Comparison of ENCODE assay signal across 8 mouse cellular contexts in the genomic region with DNA sequence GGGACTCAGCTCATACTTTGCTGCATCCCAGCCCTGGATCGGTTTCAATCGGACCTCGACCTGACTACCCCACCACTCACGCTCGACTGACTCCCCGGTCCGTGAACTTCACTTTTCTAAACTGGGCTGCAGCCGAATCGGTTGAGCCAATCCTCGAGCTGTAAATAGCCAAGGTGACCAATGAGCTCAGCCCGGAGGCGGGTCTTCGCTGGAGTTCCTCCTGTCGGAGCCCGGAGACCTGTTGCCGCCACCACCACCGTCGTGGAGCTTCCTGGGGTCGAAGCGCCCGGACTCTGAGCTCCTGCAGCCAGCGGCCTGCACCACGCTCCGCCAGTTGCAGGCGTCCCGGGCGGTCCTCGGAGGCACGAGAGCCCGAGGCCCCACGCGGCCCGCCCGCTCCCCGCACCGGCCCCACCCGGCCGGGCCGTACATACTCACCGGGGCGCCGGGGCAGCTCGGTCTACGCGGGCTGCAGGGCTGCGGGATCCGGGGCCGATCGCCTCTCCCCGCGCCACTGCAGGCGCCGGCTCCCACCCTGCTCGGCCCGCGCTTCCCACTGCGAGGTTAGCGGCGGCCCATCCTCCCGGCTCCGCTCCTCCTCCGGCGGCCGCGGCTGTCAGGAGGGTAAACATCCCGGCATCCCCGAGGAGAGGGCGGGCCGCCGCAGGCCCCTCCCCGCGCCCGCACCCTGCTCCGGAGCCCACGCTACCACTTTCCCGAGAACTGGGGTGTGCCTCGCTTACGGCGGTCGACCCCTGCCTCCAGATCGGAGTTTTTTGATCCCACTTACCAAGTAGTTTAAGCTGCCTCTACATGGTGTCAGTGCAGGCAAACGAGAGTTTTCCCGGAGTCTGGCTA. TPM values are rescaled to one million over a fixed set of nuclear protein-coding genes. Genes with fewer than 3 reads are reported as not detected.
A peak's percentile ranks its signal among the peaks of the same experiment; 100 is the strongest.
DNase-seq lines count a peak whose midpoint lies in the region; ATAC-seq lines count a peak whose summit lies in the region.

No protein-coding gene starts in this region.

- peak overlapping the region; percentile 87 for H3K4me3 ChIP-seq in hindbrain, embryonic 11.5 days (ENCODE audit: low read depth, low read length)

- peak overlapping the region; percentile 69 for H3K4me2 ChIP-seq in hindbrain, embryonic 11.5 days (replicated peaks; ENCODE audit: low read depth, low read length)

- peak; percentile 92 for ATAC-seq in frontal cortex, adult (ENCODE audit: low TSS enrichment)
- ATAC-seq in hindbrain, embryonic 11.5 days (ENCODE audit: low FRiP score) = peak; percentile 97

- H3K9ac ChIP-seq in hindbrain, embryonic 11.5 days (ENCODE audit: low read depth, low read length) = peak overlapping the region; percentile 76

- H3K27me3 ChIP-seq in hindbrain, embryonic 11.5 days (ENCODE audit: control insufficient read depth, insufficient read depth, low read length) = no peaks in the 10 kb centered on the region

- no peaks in the 10 kb centered on the region for H3K4me1 ChIP-seq in hindbrain, embryonic 11.5 days (replicated peaks; ENCODE audit: control insufficient read depth, insufficient read depth, low read length)

- WGBS in hindbrain, embryonic 11.5 days = under 1% methylated on average over 63 of the region's 83 CpGs

- H3K9me3 ChIP-seq in hindbrain, embryonic 11.5 days (ENCODE audit: control insufficient read depth, low read length) = no peaks in the 10 kb centered on the region

- DNase-seq in MN1 (ENCODE audit: low spot score) = peak; percentile 96
- DNase-seq in cerebellum, adult 9-10 months = peak; percentile 90
- peak; percentile 96 for DNase-seq in hindbrain, embryonic 11.5 days (ENCODE audit: low spot score)
- peak; percentile 98 for DNase-seq in layer of hippocampus, postnatal 10 days (ENCODE audit: low spot score in 2 of 2)
- DNase-seq in lung, postnatal 10 days = peak; percentile 99
- peak; percentile 96 for DNase-seq in ovary, postnatal 36 days (ENCODE audit: low spot score)
- peak; percentile 98 for DNase-seq in thymus, postnatal 25 days

- H3K27ac ChIP-seq in hindbrain, embryonic 11.5 days (ENCODE audit: low read depth, low read length) = peak overlapping the region; percentile 88

- no peaks in the 10 kb centered on the region for H3K36me3 ChIP-seq in hindbrain, embryonic 11.5 days (ENCODE audit: control insufficient read depth, insufficient read depth, low read length)

RNA-seq across cellular contexts. Expression of gene Nek7, which starts 0.6 kb away (rescaled TPM):
- 26.1 and 27.7 TPM in 2 replicates for polyA plus RNA-seq in hindbrain, embryonic 11.5 days (2014; fragmentation: Nextera tagmentation; extraction: Ambion mirVana)
- total RNA-seq in layer of hippocampus, postnatal 10 days (2021) = 10 to 100 TPM; 20.8 to 22.1 TPM

Comparison
In these comparisons a context has a peak if more than half of its experiments do, and no peak if none do; other contexts are left out.
1. Peak in every context shown above with its lines: DNase-seq, ATAC-seq, H3K4me3 ChIP-seq and H3K27ac ChIP-seq.